Mouse (Mus musculus) small intestine, adult 2 months (tissue): Measurements from ENCODE around the gene Prph2. TPM values are rescaled to one million over a fixed set of nuclear protein-coding genes. Genes with fewer than 3 reads are reported as not detected.

Experiments
- H3K27ac ChIP-seq: fragments of 200-500 bp; 2 replicates; pipeline ENCODE4 v1.5.1; 2012; ENCODE audit warnings: low read depth, low read length, control low read depth, inconsistent platforms; ENCODE audit not compliant: insufficient read depth
- H3K27me3 ChIP-seq: fragments of 200-500 bp; 2 replicates; pipeline ENCODE4 v1.6.1; 2012; ENCODE audit warnings: mild to moderate bottlenecking, moderate library complexity, low read length, inconsistent platforms; ENCODE audit not compliant: control insufficient read depth, insufficient read depth
- H3K36me3 ChIP-seq: fragments of 200-500 bp; 2 replicates; pipeline ENCODE4 v1.6.1; 2012; ENCODE audit warnings: mild to moderate bottlenecking, low read length, control low read depth, inconsistent platforms; ENCODE audit not compliant: control insufficient read depth, insufficient read depth
- H3K4me1 ChIP-seq: fragments of 200-500 bp; 2 replicates; pipeline ENCODE4 v1.6.1; 2012; ENCODE audit warnings: low read length, inconsistent platforms, mixed read lengths; ENCODE audit not compliant: control insufficient read depth, insufficient read depth, insufficient read length
- H3K4me3 ChIP-seq: fragments of 200-500 bp; 2 replicates; pipeline ENCODE4 v1.5.1; 2012; ENCODE audit warnings: low read depth, mild to moderate bottlenecking, control low read depth, inconsistent platforms, low read length, moderate library complexity
- CTCF ChIP-seq: fragments of 200-500 bp; IDR thresholded peaks from 2 replicates; pipeline ENCODE4 v1.5.1; 2012; ENCODE audit warnings: low read depth, mild to moderate bottlenecking, control low read depth, inconsistent platforms, low read length, moderate library complexity, mixed read lengths; ENCODE audit not compliant: insufficient replicate concordance, insufficient read length; ENCODE audit errors: extremely low read depth
- POLR2A ChIP-seq: fragments of 200-500 bp; IDR thresholded peaks from 2 replicates; pipeline ENCODE4 v1.6.1; 2012; ENCODE audit warnings: low read depth, mild to moderate bottlenecking, control low read depth, inconsistent platforms, low read length, moderate library complexity
- WGBS: fragments of 180-500 bp; shearing (Covaris S2); methylation state at CpG from one replicate; pipeline ENCODE4 v1.1.7; 2018; 5-methylcytosine and 5-hydroxymethylcytosine counted together
- polyA plus RNA-seq: library from polyadenylated mRNA; depleted of rRNA; stranded (reverse); fragments of >200 nt; gene quantifications from 2 replicates; pipeline ENCODE4 v1.2.3, GENCODE M21; 2012; rRNA removed

The Prph2 gene
- polyA plus RNA-seq, 1 experiment, result not detected

GRCm38 (mm10) chr17:46963186-46963585, 52.9 kb downstream of the Prph2 start:
- Histone ChIP-seq H3K4me1 (no peaks in the 10 kb centered on the region), H3K27ac (no peak overlapping the region), H3K36me3 (peaks cover 73% of the 10 kb centered on the region), H3K4me3 (no peak overlapping the region), H3K27me3 (no peaks in the 10 kb centered on the region)
- 86% methylated on average over 13 of the region's 13 CpGs for WGBS
- TF ChIP-seq POLR2A, result no peak
- no peak for TF ChIP-seq CTCF

- TF ChIP-seq POLR2A, result no peak
- no peak for TF ChIP-seq CTCF
- Histone ChIP-seq H3K27ac (no peak overlapping the region), H3K4me1 (no peaks in the 10 kb centered on the region), H3K27me3 (no peaks in the 10 kb centered on the region), H3K4me3 (no peak overlapping the region), H3K36me3 (peaks cover 80% of the 10 kb centered on the region)
- WGBS, result 77% methylated on average over 14 of the region's 14 CpGs
Measured at GRCm38 (mm10) chr17:46966892-46967291, 56.6 kb downstream of the Prph2 start.

- no peak overlapping the region for H3K4me3 ChIP-seq
- no peak for TF ChIP-seq POLR2A
- TF ChIP-seq CTCF, result no peak
- no peak overlapping the region for H3K27ac ChIP-seq
- 91% methylated on average over 7 of the region's 7 CpGs for WGBS
- H3K4me1 ChIP-seq, result no peaks in the 10 kb centered on the region
- no peaks in the 10 kb centered on the region for H3K27me3 ChIP-seq
- peaks cover 69% of the 10 kb centered on the region for H3K36me3 ChIP-seq
Measured at GRCm38 (mm10) chr17:46972603-46973002, 62.3 kb downstream of the Prph2 start.

Other genes starting within 250 kb of the Prph2 start
- gene Rrp36, start 236.1 kb upstream of the Prph2 start, polyA plus RNA-seq, result 30.8 and 47.4 TPM in 2 replicates
- 38.9 and 52.7 TPM in 2 replicates for gene Mea1, start 231.7 kb upstream of the Prph2 start, polyA plus RNA-seq
- 48.3 and 99.3 TPM in 2 replicates for gene Klhdc3, start 229.5 kb upstream of the Prph2 start, polyA plus RNA-seq
- 32.4 and 150 TPM in 2 replicates for gene Ppp2r5d, start 205.3 kb upstream of the Prph2 start, polyA plus RNA-seq
- gene Pex6, start 199.0 kb upstream of the Prph2 start, polyA plus RNA-seq, result 40.1 and 74.9 TPM in 2 replicates
- gene Gnmt, start 181.3 kb upstream of the Prph2 start, polyA plus RNA-seq, result 1.5 and 34.6 TPM in 2 replicates
- 14.3 and 23.7 TPM in 2 replicates for gene Cnpy3, start 158.2 kb upstream of the Prph2 start, polyA plus RNA-seq
- not detected in 2 replicates for gene Ptcra, start 146.7 kb upstream of the Prph2 start, polyA plus RNA-seq
- gene 2310039H08Rik, start 137.8 kb upstream of the Prph2 start, polyA plus RNA-seq, result 107 and 109 TPM in 2 replicates
- gene Rpl7l1, start 127.8 kb upstream of the Prph2 start, polyA plus RNA-seq, result 5.4 and 7.4 TPM in 2 replicates
- 4.0 and 7.1 TPM in 2 replicates for gene Bicral, start 52.0 kb upstream of the Prph2 start, polyA plus RNA-seq
- gene Tbcc, start 19.8 kb upstream of the Prph2 start, polyA plus RNA-seq, result 16.7 and 29.0 TPM in 2 replicates
- 8.7 and 11.9 TPM in 2 replicates for gene Ubr2, start 100.1 kb downstream of the Prph2 start, polyA plus RNA-seq